In the genomic region with DNA sequence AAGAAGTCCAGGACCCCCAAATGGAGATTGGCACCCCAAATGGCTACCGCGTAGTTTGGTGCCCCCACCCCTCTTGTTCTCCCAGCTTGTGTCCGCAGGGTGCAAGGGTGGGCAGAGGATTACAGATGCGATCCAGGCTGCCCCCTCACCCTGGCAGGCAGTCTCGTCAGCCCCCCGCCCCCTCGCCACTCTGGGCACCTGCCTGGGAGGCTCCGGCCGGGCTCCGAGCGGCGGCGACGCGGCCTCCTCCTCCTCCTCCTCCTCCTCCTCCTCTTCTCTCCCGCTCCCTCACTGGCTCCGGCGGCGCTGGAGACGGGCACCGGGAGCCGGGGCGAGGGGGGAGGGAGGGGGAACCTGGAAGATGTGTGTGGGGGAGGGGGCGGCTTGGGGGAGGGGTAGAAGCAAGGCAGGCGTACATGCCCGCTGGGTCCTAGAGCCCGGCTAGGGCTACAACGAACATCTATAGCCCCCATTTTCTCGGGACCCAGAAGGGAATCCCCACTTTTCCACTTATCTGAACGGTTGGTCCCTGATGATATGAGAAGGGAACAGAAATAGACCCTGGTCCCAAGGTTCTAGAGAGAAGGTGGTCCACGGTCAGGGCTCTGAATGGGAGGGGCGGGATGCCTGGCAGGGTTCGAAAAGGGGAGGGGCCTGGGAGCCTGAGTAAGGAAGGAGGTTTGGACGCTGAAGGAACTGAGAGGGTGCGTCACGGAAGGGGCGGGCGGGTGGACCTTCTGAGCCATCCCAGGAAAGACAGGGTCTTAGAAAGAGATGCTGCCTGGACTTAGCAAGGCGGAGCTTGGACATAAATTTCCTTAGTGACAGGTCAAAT, we compare ENCODE assay signal across 8 mouse cellular contexts. TPM values are rescaled to one million over a fixed set of nuclear protein-coding genes. Genes with fewer than 3 reads are reported as not detected.
A peak's percentile ranks its signal among the peaks of the same experiment; 100 is the strongest.
DNase-seq lines count a peak whose midpoint lies in the region; ATAC-seq lines count a peak whose summit lies in the region.

No protein-coding gene starts in this region.

- H3K27ac ChIP-seq in forebrain, embryonic 16.5 days (ENCODE audit: low read length) = peak overlapping the region; percentile 85
- no peak overlapping the region for H3K27ac ChIP-seq in liver, embryonic 16.5 days (ENCODE audit: low read length)
- peak overlapping the region; percentile 90 for H3K27ac ChIP-seq in neural tube, embryonic 13.5 days (replicated peaks)

- WGBS in forebrain, embryonic 16.5 days = under 1% methylated on average over 35 of the region's 39 CpGs
- 0% methylated on average over 37 of the region's 39 CpGs for WGBS in liver, embryonic 16.5 days (ENCODE audit: insufficient replicate concordance)
- WGBS in neural tube, embryonic 13.5 days = under 1% methylated on average over 30 of the region's 39 CpGs

- DNase-seq in MN1 (ENCODE audit: low spot score) = peak; percentile 92
- peak; percentile 86 for DNase-seq in cerebellum, adult 11-12 months
- peak; percentile 77 to 81 for DNase-seq in heart, postnatal 14 days
- DNase-seq in kidney, postnatal 36 days = peak; percentile 84 to 86
- peak; percentile 42 for DNase-seq in urinary bladder, adult 2 months (ENCODE audit: low spot score)

- ATAC-seq in forebrain, embryonic 16.5 days = peak; percentile 86
- ATAC-seq in liver, embryonic 16.5 days (ENCODE audit: low read depth) = peak; percentile 51
- peak; percentile 86 for ATAC-seq in neural tube, embryonic 13.5 days (ENCODE audit: low read depth)

- peak overlapping the region; percentile 72 for H3K9ac ChIP-seq in forebrain, embryonic 16.5 days (replicated peaks; ENCODE audit: low read depth, low read length)
- no peak overlapping the region for H3K9ac ChIP-seq in liver, embryonic 16.5 days (ENCODE audit: low read depth, low read length)
- H3K9ac ChIP-seq in neural tube, embryonic 13.5 days = peak overlapping the region; percentile 76

- H3K4me1 ChIP-seq in forebrain, embryonic 16.5 days (replicated peaks; ENCODE audit: control insufficient read depth, insufficient read depth, low read length) = peaks cover 37% of the 10 kb centered on the region
- peaks cover 28% of the 10 kb centered on the region for H3K4me1 ChIP-seq in liver, embryonic 16.5 days (ENCODE audit: control insufficient read depth, low read depth, low read length)
- H3K4me1 ChIP-seq in neural tube, embryonic 13.5 days (replicated peaks) = peaks cover 41% of the 10 kb centered on the region

- H3K9me3 ChIP-seq in forebrain, embryonic 16.5 days (ENCODE audit: control insufficient read depth, low read length) = no peaks in the 10 kb centered on the region
- no peaks in the 10 kb centered on the region for H3K9me3 ChIP-seq in liver, embryonic 16.5 days (replicated peaks; ENCODE audit: control insufficient read depth, low read length)
- no peaks in the 10 kb centered on the region for H3K9me3 ChIP-seq in neural tube, embryonic 13.5 days

- H3K4me2 ChIP-seq in forebrain, embryonic 16.5 days (ENCODE audit: low read length) = peak overlapping the region; percentile 84
- H3K4me2 ChIP-seq in liver, embryonic 16.5 days (ENCODE audit: low read depth, low read length) = peak overlapping the region; percentile 76
- H3K4me2 ChIP-seq in neural tube, embryonic 13.5 days = peak overlapping the region; percentile 76

- peak overlapping the region; percentile 83 for H3K4me3 ChIP-seq in forebrain, embryonic 16.5 days (replicated peaks; ENCODE audit: low read length)
- H3K4me3 ChIP-seq in liver, embryonic 16.5 days (ENCODE audit: low read depth, low read length) = peak overlapping the region; percentile 59
- H3K4me3 ChIP-seq in neural tube, embryonic 13.5 days = peak overlapping the region; percentile 66

- intact Hi-C loops in heart, postnatal 14 days (cut with DNase I) = loop anchor here (5.0 to 10.0 kb wide), 2 partner anchors 185 to 407 kb away; a partner anchor contains a TSS

- H3K36me3 ChIP-seq in forebrain, embryonic 16.5 days (ENCODE audit: control insufficient read depth, insufficient read depth) = peaks cover 7% of the 10 kb centered on the region
- peaks cover 6% of the 10 kb centered on the region for H3K36me3 ChIP-seq in liver, embryonic 16.5 days (ENCODE audit: control insufficient read depth, insufficient read depth)
- H3K36me3 ChIP-seq in neural tube, embryonic 13.5 days = peaks cover 27% of the 10 kb centered on the region

- peaks cover 34% of the 10 kb centered on the region for H3K27me3 ChIP-seq in forebrain, embryonic 16.5 days (replicated peaks; ENCODE audit: control insufficient read depth, insufficient read depth, low read length)
- peaks cover 67% of the 10 kb centered on the region for H3K27me3 ChIP-seq in liver, embryonic 16.5 days (ENCODE audit: control insufficient read depth, insufficient read depth, low read depth, low read length)
- peaks cover 41% of the 10 kb centered on the region for H3K27me3 ChIP-seq in neural tube, embryonic 13.5 days

RNA-seq across cellular contexts. Expression of a gene that starts 0.6 kb away (rescaled TPM):
- 0.51 and 0.75 TPM in 2 replicates for polyA plus RNA-seq in forebrain, embryonic 16.5 days (2015; fragmentation: Nextera tagmentation; extraction: Ambion mirVana)
- total RNA-seq in heart, postnatal 14 days (2021) = 1 to 10 TPM; 1.0 to 1.3 TPM
- polyA plus RNA-seq in liver, embryonic 16.5 days (2015; fragmentation: Nextera tagmentation; extraction: Ambion mirVana) = 0.09 TPM in 1 of 2 replicates, not detected in the other
- 0.67 and 0.73 TPM in 2 replicates for polyA plus RNA-seq in neural tube, embryonic 13.5 days (2015; fragmentation: Nextera tagmentation; extraction: Ambion mirVana)
- 0.69 and 1.1 TPM in 2 replicates for polyA plus RNA-seq in urinary bladder, adult 2 months (2012; rRNA removed)

RNA-seq across cellular contexts. Expression of a gene that starts 0.8 kb away (rescaled TPM):
- 6.0 and 7.5 TPM in 2 replicates for polyA plus RNA-seq in forebrain, embryonic 16.5 days (2015; fragmentation: Nextera tagmentation; extraction: Ambion mirVana)
- 1 to 10 TPM in 1 of 2 experiments, under 1 TPM in 1; 0.95 to 1.5 TPM for total RNA-seq in heart, postnatal 14 days (2021)
- 0.19 and 0.25 TPM in 2 replicates for polyA plus RNA-seq in liver, embryonic 16.5 days (2015; fragmentation: Nextera tagmentation; extraction: Ambion mirVana)
- 9.4 and 9.7 TPM in 2 replicates for polyA plus RNA-seq in neural tube, embryonic 13.5 days (2015; fragmentation: Nextera tagmentation; extraction: Ambion mirVana)
- 15.6 and 18.4 TPM in 2 replicates for polyA plus RNA-seq in urinary bladder, adult 2 months (2012; rRNA removed)

RNA-seq across cellular contexts. Expression of a gene that starts 11.1 kb away (rescaled TPM):
- polyA plus RNA-seq in forebrain, embryonic 16.5 days (2015; fragmentation: Nextera tagmentation; extraction: Ambion mirVana) = 267 and 277 TPM in 2 replicates
- total RNA-seq in heart, postnatal 14 days (2021) = 100 to 1,000 TPM; 142 to 149 TPM
- polyA plus RNA-seq in liver, embryonic 16.5 days (2015; fragmentation: Nextera tagmentation; extraction: Ambion mirVana) = 106 and 111 TPM in 2 replicates
- 310 and 326 TPM in 2 replicates for polyA plus RNA-seq in neural tube, embryonic 13.5 days (2015; fragmentation: Nextera tagmentation; extraction: Ambion mirVana)
- 171 and 187 TPM in 2 replicates for polyA plus RNA-seq in urinary bladder, adult 2 months (2012; rRNA removed)

RNA-seq across cellular contexts. Expression of a gene that starts 13.4 kb away (rescaled TPM):
- polyA plus RNA-seq in forebrain, embryonic 16.5 days (2015; fragmentation: Nextera tagmentation; extraction: Ambion mirVana) = 19.8 and 21.9 TPM in 2 replicates
- 10 to 100 TPM; 11.9 to 13.7 TPM for total RNA-seq in heart, postnatal 14 days (2021)
- polyA plus RNA-seq in liver, embryonic 16.5 days (2015; fragmentation: Nextera tagmentation; extraction: Ambion mirVana) = 3.8 and 4.9 TPM in 2 replicates
- polyA plus RNA-seq in neural tube, embryonic 13.5 days (2015; fragmentation: Nextera tagmentation; extraction: Ambion mirVana) = 29.4 and 39.3 TPM in 2 replicates
- polyA plus RNA-seq in urinary bladder, adult 2 months (2012; rRNA removed) = 40.5 and 52.7 TPM in 2 replicates

RNA-seq across cellular contexts. Expression of a gene that starts 34.8 kb away (rescaled TPM):
- 0.57 and 1.0 TPM in 2 replicates for polyA plus RNA-seq in forebrain, embryonic 16.5 days (2015; fragmentation: Nextera tagmentation; extraction: Ambion mirVana)
- 1 to 10 TPM; 1.0 to 2.0 TPM for total RNA-seq in heart, postnatal 14 days (2021)
- 1.2 and 1.4 TPM in 2 replicates for polyA plus RNA-seq in liver, embryonic 16.5 days (2015; fragmentation: Nextera tagmentation; extraction: Ambion mirVana)
- 0.52 and 0.68 TPM in 2 replicates for polyA plus RNA-seq in neural tube, embryonic 13.5 days (2015; fragmentation: Nextera tagmentation; extraction: Ambion mirVana)
- polyA plus RNA-seq in urinary bladder, adult 2 months (2012; rRNA removed) = 5.6 and 6.7 TPM in 2 replicates

Comparison
In these comparisons a context has a peak if more than half of its experiments do, and no peak if none do; other contexts are left out.
1. DNase-seq: peak in every context shown above with its lines; median percentile 92 in MN1; 86 in cerebellum, adult 11-12 months; 85 in kidney, postnatal 36 days; 79 in heart, postnatal 14 days; 42 in urinary bladder, adult 2 months.